Mouse (Mus musculus): ENCODE results near the gene Car1. TPM values are rescaled to one million over a fixed set of nuclear protein-coding genes. Genes with fewer than 3 reads are reported as not detected.
"Not testable (repeated sequence)": the region's sequence is repeated elsewhere in the genome, so short reads cannot be mapped to it uniquely, and the experiment has no call there.

Gene Car1
- polyA plus RNA-seq, 1 experiment from 2014 or later = not detected

DNA sequence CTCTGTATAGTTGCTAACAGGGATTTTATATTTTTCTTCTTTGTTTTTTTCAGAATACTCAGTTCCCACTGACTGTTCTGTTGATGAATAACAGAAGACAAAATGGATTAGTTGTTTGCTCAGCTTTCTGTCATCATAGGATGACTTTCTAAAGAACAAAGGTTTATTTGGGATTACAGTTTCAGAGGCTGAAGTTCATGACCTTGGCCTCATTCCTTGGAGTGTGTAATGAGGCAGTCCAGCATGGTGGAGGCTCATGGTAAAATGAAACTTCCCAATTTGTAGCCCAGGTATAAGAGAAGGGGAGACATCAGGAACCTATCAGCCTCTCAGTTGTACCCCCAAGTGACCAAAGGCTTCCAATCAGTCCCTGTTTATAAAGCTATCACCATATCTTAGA is 20.7 kb upstream of the Car1 start:
- Histone ChIP-seq H3K9me3 (replicated peaks; ENCODE audit: control insufficient read depth, low read length, poor library complexity, severe bottlenecking) (no peaks in the 10 kb centered on the region), H3K4me1 (ENCODE audit: control insufficient read depth, insufficient read depth, low read length) (no peaks in the 10 kb centered on the region), H3K27me3 (ENCODE audit: control insufficient read depth, insufficient read depth, low read depth, low read length) (no peaks in the 10 kb centered on the region), H3K36me3 (ENCODE audit: control insufficient read depth, insufficient read depth, low read length) (no peaks in the 10 kb centered on the region), H3K27ac (ENCODE audit: low read length) (no peak overlapping the region), H3K4me3 (ENCODE audit: low read depth, low read length) (no peak overlapping the region), H3K9ac (ENCODE audit: low read depth, low read length) (no peak overlapping the region), H3K4me2 (ENCODE audit: low read length) (no peak overlapping the region)
- ATAC-seq = no peak

DNA sequence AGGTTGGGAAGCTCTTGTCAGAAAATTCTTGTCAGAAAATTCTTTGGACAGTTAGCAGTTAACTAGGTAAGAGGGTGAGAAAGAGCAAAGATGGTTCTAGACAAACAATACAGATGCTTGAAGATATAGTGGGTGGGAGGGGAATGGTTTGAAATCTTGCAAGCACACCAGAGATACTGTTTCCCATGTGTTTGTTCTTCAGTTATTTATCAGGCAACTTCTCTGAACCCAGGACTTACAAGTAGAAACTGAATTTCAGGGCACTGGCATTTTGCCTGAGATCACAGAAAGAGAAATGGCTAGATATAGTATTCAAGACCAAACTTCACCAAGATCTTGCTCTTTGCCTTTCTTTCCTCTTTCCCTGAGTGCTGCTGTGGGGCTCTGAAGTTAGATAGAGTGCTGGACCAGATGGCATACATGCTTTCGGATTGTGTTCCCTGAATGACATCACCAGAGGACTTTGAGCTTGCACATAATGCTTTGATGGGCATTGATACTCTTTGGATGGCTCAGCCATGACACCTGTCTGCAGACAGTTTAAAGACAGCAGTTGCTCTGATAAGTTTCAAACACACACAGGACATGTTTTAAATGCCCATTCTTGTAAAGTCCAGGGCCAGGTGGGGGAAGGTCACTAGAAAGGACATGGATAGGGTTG is 11.8 kb upstream of the Car1 start:
- no peak overlapping the region for H3K9ac ChIP-seq (ENCODE audit: low read depth, low read length)
- H3K4me1 ChIP-seq (ENCODE audit: control insufficient read depth, insufficient read depth, low read length) = no peaks in the 10 kb centered on the region
- H3K36me3 ChIP-seq (ENCODE audit: control insufficient read depth, insufficient read depth, low read length) = no peaks in the 10 kb centered on the region
- H3K4me3 ChIP-seq (ENCODE audit: low read depth, low read length) = no peak overlapping the region
- H3K4me2 ChIP-seq (ENCODE audit: low read length) = no peak overlapping the region
- no peak overlapping the region for H3K27ac ChIP-seq (ENCODE audit: low read length)
- no peak for ATAC-seq
- H3K27me3 ChIP-seq (ENCODE audit: control insufficient read depth, insufficient read depth, low read depth, low read length) = no peaks in the 10 kb centered on the region
- WGBS = 84% methylated on average over 1 of the region's 1 CpGs
- no peaks in the 10 kb centered on the region for H3K9me3 ChIP-seq (replicated peaks; ENCODE audit: control insufficient read depth, low read length, poor library complexity, severe bottlenecking)

- 84% methylated on average over 1 of the region's 1 CpGs for WGBS
- not testable (repeated sequence) for H3K27ac ChIP-seq (ENCODE audit: low read length); H3K4me2 ChIP-seq (ENCODE audit: low read length); ATAC-seq; H3K36me3 ChIP-seq (ENCODE audit: control insufficient read depth, insufficient read depth, low read length); H3K27me3 ChIP-seq (ENCODE audit: control insufficient read depth, insufficient read depth, low read depth, low read length); H3K9me3 ChIP-seq (replicated peaks; ENCODE audit: control insufficient read depth, low read length, poor library complexity, severe bottlenecking); H3K4me3 ChIP-seq (ENCODE audit: low read depth, low read length); H3K4me1 ChIP-seq (ENCODE audit: control insufficient read depth, insufficient read depth, low read length); H3K9ac ChIP-seq (ENCODE audit: low read depth, low read length)
These were observed 7.2 kb upstream of the Car1 start for GRCm38 (mm10) chr3:14815396-14815795.

DNA sequence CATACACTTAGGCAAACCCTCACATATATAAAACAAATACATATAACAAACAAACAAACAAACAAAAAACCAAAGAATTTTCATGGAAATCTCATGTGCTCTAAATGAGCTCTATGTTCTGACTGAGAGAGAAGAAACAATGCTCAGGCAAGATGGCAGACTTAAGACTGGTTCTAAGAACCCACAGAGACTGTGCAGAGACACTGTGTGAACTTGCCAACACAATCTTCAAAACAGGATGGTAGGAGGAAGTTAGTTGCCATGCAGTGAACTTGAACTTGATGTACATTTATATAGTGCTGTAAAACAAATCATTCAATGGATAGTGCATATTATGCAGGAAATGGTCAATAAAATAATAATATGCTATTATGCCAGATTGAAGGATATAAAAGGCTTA is 1.5 kb downstream of the Car1 start:
- no peak for ATAC-seq
- Histone ChIP-seq H3K27me3 (ENCODE audit: control insufficient read depth, insufficient read depth, low read depth, low read length) (no peaks in the 10 kb centered on the region), H3K27ac (ENCODE audit: low read length) (no peak overlapping the region), H3K9ac (ENCODE audit: low read depth, low read length) (no peak overlapping the region), H3K4me1 (ENCODE audit: control insufficient read depth, insufficient read depth, low read length) (no peaks in the 10 kb centered on the region), H3K36me3 (ENCODE audit: control insufficient read depth, insufficient read depth, low read length) (no peaks in the 10 kb centered on the region), H3K4me3 (ENCODE audit: low read depth, low read length) (no peak overlapping the region), H3K4me2 (ENCODE audit: low read length) (no peak overlapping the region), H3K9me3 (replicated peaks; ENCODE audit: control insufficient read depth, low read length, poor library complexity, severe bottlenecking) (no peaks in the 10 kb centered on the region)

GRCm38 (mm10) chr3:14805962-14806361 is 2.2 kb downstream of the Car1 start:
- Histone ChIP-seq H3K9ac (ENCODE audit: low read depth, low read length) (no peak overlapping the region), H3K27me3 (ENCODE audit: control insufficient read depth, insufficient read depth, low read depth, low read length) (no peaks in the 10 kb centered on the region), H3K27ac (ENCODE audit: low read length) (no peak overlapping the region), H3K4me2 (ENCODE audit: low read length) (no peak overlapping the region), H3K36me3 (ENCODE audit: control insufficient read depth, insufficient read depth, low read length) (no peaks in the 10 kb centered on the region), H3K4me3 (ENCODE audit: low read depth, low read length) (no peak overlapping the region), H3K9me3 (replicated peaks; ENCODE audit: control insufficient read depth, low read length, poor library complexity, severe bottlenecking) (no peaks in the 10 kb centered on the region), H3K4me1 (ENCODE audit: control insufficient read depth, insufficient read depth, low read length) (no peaks in the 10 kb centered on the region)
- no peak for ATAC-seq
- 93% methylated on average over 3 of the region's 3 CpGs for WGBS

GRCm38 (mm10) chr3:14804906-14805305 is 3.3 kb downstream of the Car1 start:
- Histone ChIP-seq H3K36me3 (ENCODE audit: control insufficient read depth, insufficient read depth, low read length) (no peaks in the 10 kb centered on the region), H3K9me3 (replicated peaks; ENCODE audit: control insufficient read depth, low read length, poor library complexity, severe bottlenecking) (no peaks in the 10 kb centered on the region), H3K27me3 (ENCODE audit: control insufficient read depth, insufficient read depth, low read depth, low read length) (no peaks in the 10 kb centered on the region), H3K4me3 (ENCODE audit: low read depth, low read length) (no peak overlapping the region), H3K27ac (ENCODE audit: low read length) (no peak overlapping the region), H3K9ac (ENCODE audit: low read depth, low read length) (no peak overlapping the region), H3K4me2 (ENCODE audit: low read length) (no peak overlapping the region), H3K4me1 (ENCODE audit: control insufficient read depth, insufficient read depth, low read length) (no peaks in the 10 kb centered on the region)
- 91% methylated on average over 6 of the region's 6 CpGs for WGBS
- no peak for ATAC-seq

GRCm38 (mm10) chr3:14797069-14797468 is 11.1 kb downstream of the Car1 start:
- no peaks in the 10 kb centered on the region for H3K36me3 ChIP-seq (ENCODE audit: control insufficient read depth, insufficient read depth, low read length)
- H3K9ac ChIP-seq (ENCODE audit: low read depth, low read length) = no peak overlapping the region
- no peak overlapping the region for H3K4me2 ChIP-seq (ENCODE audit: low read length)
- ATAC-seq = no peak
- no peaks in the 10 kb centered on the region for H3K4me1 ChIP-seq (ENCODE audit: control insufficient read depth, insufficient read depth, low read length)
- no peak overlapping the region for H3K27ac ChIP-seq (ENCODE audit: low read length)
- no peaks in the 10 kb centered on the region for H3K27me3 ChIP-seq (ENCODE audit: control insufficient read depth, insufficient read depth, low read depth, low read length)
- no peaks in the 10 kb centered on the region for H3K9me3 ChIP-seq (replicated peaks; ENCODE audit: control insufficient read depth, low read length, poor library complexity, severe bottlenecking)
- 90% methylated on average over 3 of the region's 3 CpGs for WGBS
- no peak overlapping the region for H3K4me3 ChIP-seq (ENCODE audit: low read depth, low read length)

DNA sequence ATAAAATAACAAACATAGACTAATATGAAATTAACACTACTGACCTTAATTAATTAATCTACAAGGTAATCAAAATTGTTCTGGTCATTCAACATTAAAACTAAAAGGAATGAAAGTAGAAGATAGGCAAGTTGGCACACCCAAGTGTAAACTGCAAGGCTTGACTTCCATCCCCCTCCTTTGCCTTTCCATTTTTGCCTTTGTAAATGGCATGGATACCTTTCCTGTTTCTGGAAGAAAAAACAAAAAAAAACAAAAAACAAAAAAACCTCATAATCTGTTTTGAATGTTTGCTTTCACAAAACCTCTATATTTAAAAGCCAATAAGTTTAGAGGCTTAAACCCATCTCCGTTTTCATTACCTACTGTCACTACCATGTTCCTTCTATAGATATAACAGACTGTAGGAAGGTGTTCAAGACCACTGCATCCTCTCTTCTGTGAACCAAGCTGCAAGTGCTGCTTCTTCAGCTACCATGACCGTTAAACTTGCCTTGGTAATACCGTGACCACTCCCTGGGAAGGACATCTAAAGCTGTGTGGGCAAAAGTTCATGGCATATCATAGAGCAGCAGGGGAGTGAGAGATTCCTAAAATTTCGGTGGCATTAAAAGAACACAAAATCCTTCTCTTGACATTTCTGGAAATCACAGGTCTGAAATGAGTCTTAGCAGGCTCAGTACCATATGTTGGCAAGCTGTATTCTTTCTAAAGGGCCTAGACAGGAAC is 12.7 kb downstream of the Car1 start:
- H3K9ac ChIP-seq (ENCODE audit: low read depth, low read length) = no peak overlapping the region
- no peak overlapping the region for H3K4me2 ChIP-seq (ENCODE audit: low read length)
- no peaks in the 10 kb centered on the region for H3K36me3 ChIP-seq (ENCODE audit: control insufficient read depth, insufficient read depth, low read length)
- 90% methylated on average over 4 of the region's 4 CpGs for WGBS
- H3K4me3 ChIP-seq (ENCODE audit: low read depth, low read length) = no peak overlapping the region
- ATAC-seq = no peak
- H3K9me3 ChIP-seq (replicated peaks; ENCODE audit: control insufficient read depth, low read length, poor library complexity, severe bottlenecking) = no peaks in the 10 kb centered on the region
- H3K27ac ChIP-seq (ENCODE audit: low read length) = no peak overlapping the region
- H3K27me3 ChIP-seq (ENCODE audit: control insufficient read depth, insufficient read depth, low read depth, low read length) = no peaks in the 10 kb centered on the region
- no peaks in the 10 kb centered on the region for H3K4me1 ChIP-seq (ENCODE audit: control insufficient read depth, insufficient read depth, low read length)

DNA sequence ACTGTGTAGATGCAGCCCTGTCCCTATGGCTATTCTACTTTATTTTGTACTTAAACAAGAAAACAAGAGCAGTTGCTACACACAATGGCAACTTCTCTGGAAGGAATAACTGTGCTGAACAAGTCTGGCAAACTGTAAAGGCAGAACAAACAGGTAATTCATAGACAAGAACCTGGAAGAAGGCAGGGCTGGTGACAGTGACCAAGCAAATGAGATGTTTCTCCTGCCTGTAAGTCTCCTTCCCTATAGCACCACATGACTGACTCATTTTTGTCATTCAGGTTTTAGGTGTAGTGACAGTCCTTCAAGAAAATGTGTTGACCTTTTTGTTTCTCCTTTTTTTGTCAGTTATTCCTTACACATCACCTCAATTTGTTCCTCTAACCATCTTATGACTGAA is 16.1 kb downstream of the Car1 start:
- H3K9me3 ChIP-seq (replicated peaks; ENCODE audit: control insufficient read depth, low read length, poor library complexity, severe bottlenecking) = no peaks in the 10 kb centered on the region
- H3K9ac ChIP-seq (ENCODE audit: low read depth, low read length) = no peak overlapping the region
- no peak for ATAC-seq
- H3K27ac ChIP-seq (ENCODE audit: low read length) = no peak overlapping the region
- H3K4me2 ChIP-seq (ENCODE audit: low read length) = no peak overlapping the region
- no peaks in the 10 kb centered on the region for H3K27me3 ChIP-seq (ENCODE audit: control insufficient read depth, insufficient read depth, low read depth, low read length)
- no peak overlapping the region for H3K4me3 ChIP-seq (ENCODE audit: low read depth, low read length)
- H3K36me3 ChIP-seq (ENCODE audit: control insufficient read depth, insufficient read depth, low read length) = no peaks in the 10 kb centered on the region
- H3K4me1 ChIP-seq (ENCODE audit: control insufficient read depth, insufficient read depth, low read length) = no peaks in the 10 kb centered on the region

All from midbrain, embryonic 16.5 days (tissue).